Mouse (Mus musculus) neural tube, embryonic 11.5 days (tissue): ENCODE measurements at regions not wholly inside any gene's neighbourhood (a gene's known extent, or its start where the extent isn't known, plus 50 kb on each side); places are given as distances from the start of the nearest gene placed in this dataset.

Experiments used
- ATAC-seq: fragments of 200-750 bp; cut with Nextera tagmentation; 2 replicates; pipeline ENCODE4 v1.8.0; 2017; ENCODE audit warnings: moderate number of reproducible peaks, mild to moderate bottlenecking, moderate TSS enrichment, moderate library complexity; ENCODE audit not compliant: insufficient read depth, low FRiP score, low TSS enrichment
- DNase-seq: peaks from one replicate; pipeline ENCODE4 v3.0.0-alpha.2; 2015; ENCODE audit warnings: low spot score
- H3K27ac ChIP-seq: fragments of 300-500 bp; sonication (generic); 2 replicates; pipeline ENCODE4 v1.5.1; 2014; ENCODE audit warnings: low read depth, mild to moderate bottlenecking, low read length
- H3K27me3 ChIP-seq: fragments of 300-500 bp; sonication (generic); 2 replicates; pipeline ENCODE4 v1.6.1; 2014; ENCODE audit warnings: mild to moderate bottlenecking, low read length, mixed read lengths; ENCODE audit not compliant: control insufficient read depth, insufficient read depth
- H3K36me3 ChIP-seq: fragments of 300-500 bp; sonication (generic); 2 replicates; pipeline ENCODE4 v1.6.1; 2014; ENCODE audit warnings: mild to moderate bottlenecking, low read length, moderate library complexity, mixed read lengths; ENCODE audit not compliant: control insufficient read depth, insufficient read depth
- H3K4me1 ChIP-seq: fragments of 300-500 bp; sonication (generic); 2 replicates; pipeline ENCODE4 v1.6.1; 2014; ENCODE audit warnings: low read length, mixed read lengths; ENCODE audit not compliant: control insufficient read depth, insufficient read depth
- H3K4me2 ChIP-seq: fragments of 300-500 bp; sonication (generic); 2 replicates; pipeline ENCODE4 v1.6.1; 2014; ENCODE audit warnings: low read depth, mild to moderate bottlenecking, moderate library complexity
- H3K4me3 ChIP-seq: fragments of 300-500 bp; sonication (generic); 2 replicates; pipeline ENCODE4 v1.5.1; 2014; ENCODE audit warnings: low read depth, low read length
- H3K9ac ChIP-seq: fragments of 300-500 bp; sonication (generic); 2 replicates; pipeline ENCODE4 v1.6.1; 2014; ENCODE audit warnings: mild to moderate bottlenecking, low read length
- H3K9me3 ChIP-seq: fragments of 300-500 bp; sonication (generic); 2 replicates; pipeline ENCODE4 v1.6.1; 2016; ENCODE audit warnings: low read length; ENCODE audit not compliant: control insufficient read depth
- WGBS: fragments of 180-500 bp; shearing (Covaris S2); extraction: QIAGEN DNeasy Blood & Tissue Kit; methylation state at CpG from one replicate; pipeline ENCODE4 v1.1.7; 2014; 5-methylcytosine and 5-hydroxymethylcytosine counted together

DNA sequence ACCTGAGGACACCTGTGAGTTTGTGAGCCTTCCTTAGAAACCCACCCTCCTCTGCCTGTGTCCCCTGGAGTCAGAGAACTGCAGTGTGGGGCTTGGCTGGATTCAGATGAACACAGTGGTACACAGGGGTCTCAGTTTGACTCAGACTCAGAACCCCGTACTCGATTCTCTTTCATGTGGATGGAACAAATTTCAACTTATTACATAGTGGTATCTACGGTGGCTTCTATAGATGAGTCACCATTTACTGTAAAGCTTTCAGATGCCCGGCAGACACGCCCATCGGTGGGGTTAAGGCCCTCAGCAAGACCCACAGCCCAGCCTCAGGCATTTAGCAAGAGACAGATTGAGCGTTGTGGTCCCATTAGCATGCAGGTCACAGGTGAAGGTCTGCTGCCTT lies 178.9 kb upstream of the Mrps10 start:
- DNase-seq (no peak), ATAC-seq (no peak)
- Histone ChIP-seq H3K36me3 (no peaks in the 10 kb centered on the region), H3K4me3 (no peak overlapping the region), H3K4me2 (no peak overlapping the region), H3K9ac (no peak overlapping the region), H3K4me1 (no peaks in the 10 kb centered on the region), H3K9me3 (no peaks in the 10 kb centered on the region), H3K27ac (no peak overlapping the region), H3K27me3 (no peaks in the 10 kb centered on the region)
- WGBS: 88% methylated on average over 7 of the region's 7 CpGs

- no peak for DNase-seq
- Histone ChIP-seq H3K27ac (no peak overlapping the region), H3K9ac (no peak overlapping the region), H3K4me2 (no peak overlapping the region), H3K36me3 (no peaks in the 10 kb centered on the region), H3K4me3 (no peak overlapping the region), H3K9me3 (no peaks in the 10 kb centered on the region), H3K4me1 (no peaks in the 10 kb centered on the region), H3K27me3 (no peaks in the 10 kb centered on the region)
- 91% methylated on average over 6 of the region's 6 CpGs for WGBS
- no peak for ATAC-seq
Observed at GRCm38 (mm10) chr17:47184148-47184547, 173.8 kb upstream of the Ubr2 start.

GRCm38 (mm10) chr17:47182118-47182517 lies 171.8 kb upstream of the Ubr2 start:
- WGBS: 66% methylated on average over 6 of the region's 6 CpGs
- H3K27ac ChIP-seq: no peak overlapping the region
- ATAC-seq: no peak

GRCm38 (mm10) chr17:47179410-47179809 lies 169.1 kb upstream of the Ubr2 start:
- WGBS: 69% methylated on average over 5 of the region's 5 CpGs
- Histone ChIP-seq H3K9me3 (no peaks in the 10 kb centered on the region), H3K27me3 (no peaks in the 10 kb centered on the region), H3K9ac (no peak overlapping the region), H3K27ac (no peak overlapping the region), H3K36me3 (no peaks in the 10 kb centered on the region), H3K4me1 (no peaks in the 10 kb centered on the region), H3K4me3 (no peak overlapping the region), H3K4me2 (no peak overlapping the region)
- no peak for ATAC-seq
- DNase-seq: no peak

More at GRCm38 (mm10) chr17:47182118-47182517, 171.8 kb upstream of the Ubr2 start:
- H3K27me3 ChIP-seq: no peaks in the 10 kb centered on the region
- H3K4me1 ChIP-seq: no peaks in the 10 kb centered on the region
- no peak overlapping the region for H3K9ac ChIP-seq
- no peak overlapping the region for H3K4me3 ChIP-seq
- no peaks in the 10 kb centered on the region for H3K36me3 ChIP-seq
- H3K4me2 ChIP-seq: no peak overlapping the region
- no peak for DNase-seq
- no peaks in the 10 kb centered on the region for H3K9me3 ChIP-seq

DNA sequence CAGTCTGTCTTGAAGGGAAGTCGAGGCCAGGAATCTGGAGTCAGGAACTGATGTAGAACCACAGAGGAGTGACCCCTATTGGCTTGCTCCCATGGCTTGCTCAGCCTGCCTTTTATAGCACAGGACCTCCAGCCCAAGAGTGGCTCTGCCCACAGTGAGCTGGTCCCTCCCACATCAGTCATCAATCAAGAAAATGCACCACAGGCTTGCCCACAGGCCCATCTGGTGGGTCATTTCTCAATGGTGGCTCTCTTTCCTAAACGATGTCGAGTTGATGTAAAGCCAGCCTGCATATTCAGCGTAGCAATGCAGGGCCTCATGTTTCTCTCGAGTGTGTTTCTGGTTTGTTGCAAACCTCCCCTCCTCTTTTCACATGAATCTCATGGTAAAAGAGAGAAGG lies 168.3 kb upstream of the Ubr2 start:
- WGBS: 35% methylated on average over 5 of the region's 5 CpGs
- no peak overlapping the region for H3K27ac ChIP-seq

DNA sequence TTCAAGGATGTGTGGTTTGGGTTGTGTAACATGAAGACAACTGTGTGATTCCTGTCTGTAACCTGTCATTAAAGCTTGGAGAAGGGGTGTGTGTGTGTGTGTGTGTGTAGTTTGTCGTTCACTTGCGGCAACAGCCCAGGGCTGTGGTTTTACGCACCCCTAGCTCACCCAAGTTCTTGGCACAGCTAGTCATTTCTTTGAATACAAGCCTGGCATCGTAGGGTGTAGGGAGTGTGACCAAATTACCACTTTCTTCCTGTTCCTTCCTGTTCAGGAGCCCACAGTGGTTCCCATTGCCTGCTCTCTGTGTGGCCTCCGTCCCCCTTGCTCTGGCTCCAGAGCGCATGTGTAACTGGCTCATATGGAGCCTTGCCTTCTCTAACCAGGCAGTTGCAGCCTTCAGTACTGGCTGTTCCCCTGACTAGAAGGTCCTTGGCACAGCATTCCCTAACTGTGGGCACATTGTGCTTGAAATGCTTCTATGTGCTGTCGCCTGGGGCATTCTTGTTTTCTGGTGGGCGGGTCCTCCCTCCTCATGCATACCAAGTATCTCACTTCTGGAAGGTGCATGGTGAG lies 167.4 kb upstream of the Ubr2 start:
- no peaks in the 10 kb centered on the region for H3K4me1 ChIP-seq
- H3K27me3 ChIP-seq: no peaks in the 10 kb centered on the region
- WGBS: 83% methylated on average over 8 of the region's 8 CpGs
- no peak overlapping the region for H3K9ac ChIP-seq
- H3K9me3 ChIP-seq: no peaks in the 10 kb centered on the region
- H3K36me3 ChIP-seq: no peaks in the 10 kb centered on the region
- H3K4me3 ChIP-seq: no peak overlapping the region
- ATAC-seq (no peak), DNase-seq (no peak)
- H3K4me2 ChIP-seq: no peak overlapping the region
- H3K27ac ChIP-seq: 0 out of 2 replicates have a peak overlapping the region, but pooled peaks have one; percentile 20

More for the DNA sequence above, 168.3 kb upstream of the Ubr2 start:
- H3K4me3 ChIP-seq: no peak overlapping the region
- no peak overlapping the region for H3K4me2 ChIP-seq
- ATAC-seq (no peak), DNase-seq (peak; percentile 33)
- H3K9ac ChIP-seq: no peak overlapping the region
- no peaks in the 10 kb centered on the region for H3K4me1 ChIP-seq
- no peaks in the 10 kb centered on the region for H3K27me3 ChIP-seq
- H3K36me3 ChIP-seq: no peaks in the 10 kb centered on the region
- no peaks in the 10 kb centered on the region for H3K9me3 ChIP-seq

DNA sequence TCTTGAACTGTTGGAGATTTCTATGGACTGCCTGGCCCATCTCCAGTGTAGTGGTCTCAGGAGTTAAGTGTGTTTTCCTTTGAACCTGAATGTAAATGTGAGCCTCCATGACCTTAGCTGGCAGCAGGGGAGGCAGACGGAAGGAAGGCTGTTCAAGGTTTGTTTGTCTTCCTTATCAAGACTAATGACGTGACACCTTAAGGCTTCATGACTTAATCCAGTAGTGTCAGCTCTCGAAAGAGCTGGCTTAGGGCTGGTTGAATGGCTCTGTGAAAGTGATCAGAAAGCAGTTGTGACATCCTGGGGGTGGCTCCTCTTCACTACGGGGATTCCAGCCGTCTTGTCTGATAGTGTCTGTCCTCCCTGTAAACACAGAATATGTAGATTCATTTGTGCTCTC lies 166.0 kb upstream of the Ubr2 start:
- ATAC-seq: no peak
- H3K27ac ChIP-seq: no peak overlapping the region
- H3K4me1 ChIP-seq: no peaks in the 10 kb centered on the region
- no peak overlapping the region for H3K4me2 ChIP-seq
- no peaks in the 10 kb centered on the region for H3K36me3 ChIP-seq
- 68% methylated on average over 5 of the region's 5 CpGs for WGBS
- no peaks in the 10 kb centered on the region for H3K9me3 ChIP-seq
- no peak for DNase-seq
- H3K4me3 ChIP-seq: no peak overlapping the region
- no peak overlapping the region for H3K9ac ChIP-seq
- H3K27me3 ChIP-seq: no peaks in the 10 kb centered on the region

- Histone ChIP-seq H3K4me2 (no peak overlapping the region), H3K9me3 (no peaks in the 10 kb centered on the region), H3K4me3 (no peak overlapping the region), H3K27me3 (no peaks in the 10 kb centered on the region), H3K36me3 (no peaks in the 10 kb centered on the region), H3K4me1 (no peaks in the 10 kb centered on the region), H3K9ac (no peak overlapping the region), H3K27ac (no peak overlapping the region)
- 74% methylated on average over 12 of the region's 12 CpGs for WGBS
- ATAC-seq (no peak), DNase-seq (no peak)
Observed at GRCm38 (mm10) chr17:47174748-47175215, 164.4 kb upstream of the Ubr2 start.

DNA sequence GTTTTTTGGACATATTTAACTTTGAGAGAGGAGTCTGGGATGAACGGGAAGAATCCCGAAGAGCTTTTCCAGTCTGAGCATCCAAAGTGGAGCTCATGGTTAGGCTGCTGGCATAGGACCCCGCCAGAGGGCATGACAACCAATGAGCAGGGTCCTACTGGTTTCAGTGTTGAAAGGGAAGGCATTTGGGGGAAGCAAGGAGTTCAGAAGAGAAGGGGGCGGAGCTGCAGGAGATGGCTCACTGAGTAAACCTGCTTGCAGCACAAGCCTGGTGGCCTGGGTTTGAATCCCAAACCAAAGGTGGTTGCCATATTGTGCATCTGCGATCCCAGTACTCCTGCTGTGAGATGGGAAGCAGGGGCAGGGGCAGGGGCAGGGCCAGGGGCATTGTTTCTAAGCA lies 161.4 kb upstream of the Ubr2 start:
- Histone ChIP-seq H3K9ac (no peak overlapping the region), H3K27me3 (no peaks in the 10 kb centered on the region), H3K27ac (no peak overlapping the region), H3K36me3 (no peaks in the 10 kb centered on the region), H3K4me1 (no peaks in the 10 kb centered on the region), H3K9me3 (no peaks in the 10 kb centered on the region), H3K4me3 (no peak overlapping the region), H3K4me2 (no peak overlapping the region)
- no peak for ATAC-seq
- DNase-seq: no peak
- WGBS: 86% methylated on average over 5 of the region's 5 CpGs
